Mouse (Mus musculus): ENCODE measurements around the gene Plcb4. TPM values are rescaled to one million over a fixed set of nuclear protein-coding genes. Genes with fewer than 3 reads are reported as not detected.

Plcb4 gene
- polyA plus RNA-seq, 1 experiment: 42.0 TPM

GRCm38 (mm10) chr2:135667496-135667895 is 8.7 kb downstream of the Plcb4 start:
- TF ChIP-seq CTCF (IDR thresholded peaks at IDR 0.05; ENCODE audit: extremely low read depth, insufficient read depth, low read length) (no peak), POLR2A (IDR thresholded peaks at IDR 0.05; ENCODE audit: extremely low read depth, insufficient read depth, low read length) (no peak)
- Histone ChIP-seq H3K4me1 (ENCODE audit: control insufficient read depth, insufficient read depth, low read length) (no peaks in the 10 kb centered on the region), H3K4me3 (ENCODE audit: insufficient read depth, low read length) (no peak overlapping the region), H3K27ac (ENCODE audit: insufficient read depth, low read length) (no peak overlapping the region)

- Histone ChIP-seq H3K27ac (ENCODE audit: insufficient read depth, low read length) (no peak overlapping the region), H3K4me3 (ENCODE audit: insufficient read depth, low read length) (no peak overlapping the region), H3K4me1 (ENCODE audit: control insufficient read depth, insufficient read depth, low read length) (peaks cover 5% of the 10 kb centered on the region)
- TF ChIP-seq CTCF (IDR thresholded peaks at IDR 0.05; ENCODE audit: extremely low read depth, insufficient read depth, low read length): no peak
- no peak for TF ChIP-seq POLR2A (IDR thresholded peaks at IDR 0.05; ENCODE audit: extremely low read depth, insufficient read depth, low read length)
Measured at GRCm38 (mm10) chr2:135672459-135673104, 13.8 kb downstream of the Plcb4 start.

GRCm38 (mm10) chr2:135673649-135674048 is 14.8 kb downstream of the Plcb4 start:
- Histone ChIP-seq H3K4me3 (ENCODE audit: insufficient read depth, low read length) (no peak overlapping the region), H3K27ac (ENCODE audit: insufficient read depth, low read length) (no peak overlapping the region), H3K4me1 (ENCODE audit: control insufficient read depth, insufficient read depth, low read length) (peaks cover 5% of the 10 kb centered on the region)
- TF ChIP-seq CTCF (IDR thresholded peaks at IDR 0.05; ENCODE audit: extremely low read depth, insufficient read depth, low read length) (no peak), POLR2A (IDR thresholded peaks at IDR 0.05; ENCODE audit: extremely low read depth, insufficient read depth, low read length) (no peak)

DNA sequence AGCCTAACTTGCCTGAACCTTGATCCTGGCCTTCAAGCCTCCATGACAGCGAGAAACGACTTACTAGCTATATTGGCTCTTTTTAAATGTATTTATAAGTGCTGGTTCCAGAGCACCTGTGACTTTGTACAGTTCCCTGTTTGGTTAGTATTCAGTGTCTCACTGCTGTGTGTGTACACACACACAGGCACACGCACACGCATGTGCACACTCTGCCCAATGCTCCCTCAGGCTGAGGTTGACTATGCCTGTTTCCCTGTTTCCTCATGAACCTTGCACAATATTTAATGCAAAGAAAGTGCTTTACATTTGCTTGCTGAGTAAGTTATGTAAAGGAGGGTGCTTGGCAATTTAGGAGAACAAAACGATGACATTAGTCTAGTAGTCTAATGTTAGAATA is 16.5 kb downstream of the Plcb4 start:
- Histone ChIP-seq H3K27ac (ENCODE audit: insufficient read depth, low read length) (no peak overlapping the region), H3K4me1 (ENCODE audit: control insufficient read depth, insufficient read depth, low read length) (peaks cover 5% of the 10 kb centered on the region), H3K4me3 (ENCODE audit: insufficient read depth, low read length) (no peak overlapping the region)
- TF ChIP-seq CTCF (IDR thresholded peaks at IDR 0.05; ENCODE audit: extremely low read depth, insufficient read depth, low read length): no peak
- no peak for TF ChIP-seq POLR2A (IDR thresholded peaks at IDR 0.05; ENCODE audit: extremely low read depth, insufficient read depth, low read length)

GRCm38 (mm10) chr2:135676978-135677501 is 18.2 kb downstream of the Plcb4 start:
- no peak for TF ChIP-seq CTCF (IDR thresholded peaks at IDR 0.05; ENCODE audit: extremely low read depth, insufficient read depth, low read length)
- Histone ChIP-seq H3K27ac (ENCODE audit: insufficient read depth, low read length) (no peak overlapping the region; the same call in 1 of the 2 replicates), H3K4me1 (ENCODE audit: control insufficient read depth, insufficient read depth, low read length) (peaks cover 5% of the 10 kb centered on the region), H3K4me3 (ENCODE audit: insufficient read depth, low read length) (no peak overlapping the region)

GRCm38 (mm10) chr2:135677601-135678000 is 18.8 kb downstream of the Plcb4 start:
- no peak overlapping the region; the same call in 1 of the 2 replicates for H3K27ac ChIP-seq (ENCODE audit: insufficient read depth, low read length)
- TF ChIP-seq CTCF (IDR thresholded peaks at IDR 0.05; ENCODE audit: extremely low read depth, insufficient read depth, low read length) (no peak), POLR2A (IDR thresholded peaks at IDR 0.05; ENCODE audit: extremely low read depth, insufficient read depth, low read length) (no peak)
- H3K4me3 ChIP-seq (ENCODE audit: insufficient read depth, low read length): no peak overlapping the region
- peaks cover 5% of the 10 kb centered on the region for H3K4me1 ChIP-seq (ENCODE audit: control insufficient read depth, insufficient read depth, low read length)

DNA sequence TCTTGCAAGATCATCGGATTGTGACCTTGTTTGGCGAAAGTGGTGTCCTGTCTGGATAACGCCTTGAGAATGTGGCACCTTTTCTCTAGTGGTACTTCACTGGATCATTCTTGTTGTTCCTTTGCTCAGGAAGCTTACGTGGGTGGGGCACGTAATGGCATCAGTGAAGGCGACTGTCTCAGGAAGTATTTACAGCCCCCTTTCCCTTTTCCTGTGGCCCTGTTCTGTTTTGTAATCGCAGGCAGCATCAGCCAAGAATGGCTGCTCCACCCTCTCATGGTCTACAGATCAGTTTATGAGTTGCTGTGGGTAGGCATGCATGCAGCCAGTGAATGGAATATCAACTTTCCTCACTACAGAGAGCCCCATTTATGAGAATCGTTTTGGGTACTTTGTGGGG is 21.2 kb downstream of the Plcb4 start:
- no peak overlapping the region for H3K27ac ChIP-seq (ENCODE audit: insufficient read depth, low read length)
- TF ChIP-seq POLR2A (IDR thresholded peaks at IDR 0.05; ENCODE audit: extremely low read depth, insufficient read depth, low read length) (no peak), CTCF (IDR thresholded peaks at IDR 0.05; ENCODE audit: extremely low read depth, insufficient read depth, low read length) (no peak)
- H3K4me1 ChIP-seq (ENCODE audit: control insufficient read depth, insufficient read depth, low read length): peaks cover 5% of the 10 kb centered on the region
- no peak overlapping the region for H3K4me3 ChIP-seq (ENCODE audit: insufficient read depth, low read length)

DNA sequence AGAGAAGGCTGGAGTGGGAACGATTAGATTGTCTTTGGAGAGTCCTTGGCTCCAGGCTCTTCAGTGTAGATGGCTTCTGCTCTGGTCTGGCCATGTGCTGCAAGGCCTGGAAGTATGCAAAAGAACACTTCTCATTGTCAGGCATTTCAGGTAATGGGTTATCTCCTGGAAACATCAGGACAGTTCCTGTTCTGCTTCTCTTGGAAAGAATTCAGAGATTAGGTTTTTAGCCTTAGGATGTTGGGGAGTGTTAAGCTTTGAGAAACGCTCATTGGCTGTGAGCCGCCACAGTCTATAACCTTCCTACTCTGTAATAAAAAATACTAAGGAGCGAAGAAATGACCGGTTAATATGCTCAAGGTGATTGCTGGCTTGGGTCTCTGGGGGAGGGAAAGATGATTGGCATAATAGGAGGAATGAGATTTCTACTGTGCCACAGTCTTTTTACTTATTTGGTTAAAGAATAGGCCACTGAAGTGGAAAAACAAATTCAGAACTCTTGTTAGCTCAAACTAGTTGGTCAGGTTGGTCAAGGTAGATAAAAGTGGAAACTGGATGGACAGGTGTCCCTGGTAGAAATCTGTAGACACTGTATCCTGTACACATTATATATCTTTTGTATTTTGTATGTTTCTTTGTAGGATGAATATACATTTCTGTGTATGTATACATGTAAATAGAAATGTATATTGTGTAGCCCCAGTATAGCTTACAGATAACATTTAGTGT is 21.8 kb downstream of the Plcb4 start:
- no peak overlapping the region for H3K27ac ChIP-seq (ENCODE audit: insufficient read depth, low read length)
- TF ChIP-seq CTCF (IDR thresholded peaks at IDR 0.05; ENCODE audit: extremely low read depth, insufficient read depth, low read length): no peak
- TF ChIP-seq POLR2A (IDR thresholded peaks at IDR 0.05; ENCODE audit: extremely low read depth, insufficient read depth, low read length): no peak
- H3K4me1 ChIP-seq (ENCODE audit: control insufficient read depth, insufficient read depth, low read length): peaks cover 5% of the 10 kb centered on the region
- no peak overlapping the region for H3K4me3 ChIP-seq (ENCODE audit: insufficient read depth, low read length)

DNA sequence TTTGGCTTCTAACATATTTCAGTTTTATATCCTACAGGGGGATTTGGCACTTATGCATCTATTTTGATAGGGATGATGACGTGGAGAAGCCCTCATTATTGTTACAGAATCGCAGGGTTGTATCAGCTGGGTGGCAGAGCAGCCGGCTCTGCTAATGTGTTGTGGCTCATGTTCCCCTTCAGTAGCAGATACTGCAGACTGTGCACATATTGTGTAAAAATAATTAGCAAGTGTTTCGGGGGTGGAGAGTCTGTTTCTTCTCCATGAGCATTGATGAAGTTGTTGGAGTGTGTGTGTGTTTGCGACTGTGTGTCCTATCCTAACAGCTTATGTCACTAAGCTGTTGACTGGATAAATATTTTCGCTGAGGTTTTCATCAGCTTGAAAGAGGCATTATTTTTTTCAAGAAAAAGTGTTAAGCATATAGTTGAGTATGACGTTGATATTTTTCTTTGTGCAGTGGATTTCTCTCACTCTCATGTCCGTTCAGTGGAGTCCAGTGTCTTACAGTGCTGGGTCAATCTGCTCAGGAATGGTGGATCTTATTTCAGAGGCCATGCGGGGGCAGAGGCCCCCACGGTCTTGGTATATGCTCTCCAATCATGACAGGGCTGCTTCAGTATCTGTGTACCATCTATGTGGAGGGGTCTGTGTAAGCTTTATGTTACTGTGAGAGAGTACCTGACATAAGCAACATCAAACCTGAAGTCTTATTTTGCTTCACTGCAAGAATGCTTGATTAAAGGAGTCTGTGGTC is 25.1 kb downstream of the Plcb4 start:
- H3K4me1 ChIP-seq (ENCODE audit: control insufficient read depth, insufficient read depth, low read length): no peaks in the 10 kb centered on the region; the same call in 1 of the 2 replicates
- H3K4me3 ChIP-seq (ENCODE audit: insufficient read depth, low read length): no peak overlapping the region
- TF ChIP-seq CTCF (IDR thresholded peaks at IDR 0.05; ENCODE audit: extremely low read depth, insufficient read depth, low read length) (no peak), POLR2A (IDR thresholded peaks at IDR 0.05; ENCODE audit: extremely low read depth, insufficient read depth, low read length) (no peak)
- no peak overlapping the region for H3K27ac ChIP-seq (ENCODE audit: insufficient read depth, low read length)
